Mouse (Mus musculus): ENCODE data around the gene Vmn2r100. TPM values are rescaled to one million over a fixed set of nuclear protein-coding genes. Genes with fewer than 3 reads are reported as not detected.

The Vmn2r100 gene
- not detected in 2 replicates for polyA plus RNA-seq (2016; fragmentation: Nextera tagmentation; extraction: Ambion mirVana)

DNA sequence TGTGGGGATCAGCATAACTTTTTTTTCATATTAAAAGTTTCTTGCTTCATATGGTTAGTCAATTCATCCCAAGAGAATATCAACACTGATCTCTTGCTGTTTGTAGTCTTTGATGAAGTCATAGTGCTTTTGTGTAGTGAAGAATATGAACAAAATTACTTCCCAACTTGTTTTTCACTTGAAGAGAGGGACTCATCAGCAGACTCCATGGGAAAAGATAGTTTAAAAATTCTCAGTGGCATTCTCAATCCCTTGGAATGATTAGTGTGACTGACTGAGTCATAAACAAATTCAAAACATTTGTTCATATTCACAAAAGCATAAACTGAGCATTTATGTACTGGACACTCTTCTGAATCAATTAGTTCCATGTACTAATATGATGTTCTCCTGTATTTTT is at the start of gene Vmn2r100:
Gene Vmn2r100 (plus strand): TSS at position 301 of the 400 bp plus-strand sequence.
- H3K4me3 ChIP-seq, result no peak within 1 kb of the TSS
- H3K4me1 ChIP-seq, result no peaks in the 10 kb centered on the region
- no peaks in the 10 kb centered on the region for H3K27me3 ChIP-seq (ENCODE audit: low read depth, poor library complexity, severe bottlenecking)
- no peak within 1 kb of the TSS for H3K27ac ChIP-seq (replicated peaks)
- no peak for DNase-seq (ENCODE audit: low spot score)
- H3K9me3 ChIP-seq (replicated peaks), result no peaks in the 10 kb centered on the region
- no peaks in the 10 kb centered on the region for H3K36me3 ChIP-seq

DNA sequence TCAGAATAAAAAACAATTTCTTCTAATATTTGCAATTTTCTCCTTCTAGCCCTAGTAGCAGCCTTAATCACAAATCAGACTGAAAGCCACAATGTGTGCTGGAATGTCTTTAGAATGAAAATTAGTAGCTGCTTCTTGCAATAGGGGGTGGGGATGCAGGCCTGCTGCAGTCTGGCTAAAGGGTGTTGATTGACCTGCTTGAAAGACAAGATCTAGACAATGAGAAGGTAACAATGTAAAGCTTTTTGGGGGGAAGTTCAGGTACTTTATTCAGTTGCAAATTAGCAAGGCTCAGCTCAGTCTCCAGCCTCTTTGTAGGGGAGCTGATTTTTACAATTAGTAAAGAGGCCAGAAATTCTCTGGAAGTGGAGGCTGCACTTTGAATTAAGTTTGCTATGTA is 21.7 kb upstream of the Vmn2r100 start:
- Histone ChIP-seq H3K36me3 (no peaks in the 10 kb centered on the region), H3K4me3 (no peak overlapping the region)
- no peak for DNase-seq (ENCODE audit: low spot score)

DNA sequence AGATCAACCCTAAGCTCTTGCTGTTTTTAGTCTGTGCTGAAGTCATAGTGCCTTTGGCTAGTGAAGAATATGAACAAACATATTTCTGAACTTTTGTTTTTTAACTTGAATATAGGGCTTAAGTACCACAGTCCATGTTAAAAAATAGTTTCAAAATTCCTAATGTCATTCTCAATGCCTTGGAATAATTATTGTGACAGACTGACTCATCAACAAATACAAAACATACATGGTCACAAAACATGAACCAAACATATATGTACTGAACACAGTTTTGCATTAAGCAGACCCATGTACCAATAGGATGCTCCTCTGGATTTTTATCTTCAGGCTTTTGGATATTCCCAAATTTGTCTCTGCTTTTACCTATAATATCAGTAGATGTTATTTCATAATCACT is 72.4 kb downstream of the Vmn2r100 start, which contains the start of gene Vmn2r101:
Gene Vmn2r101 (plus strand): TSS at position 301 of the 400 bp plus-strand sequence.
- no peaks in the 10 kb centered on the region for H3K36me3 ChIP-seq
- H3K27me3 ChIP-seq (ENCODE audit: low read depth, poor library complexity, severe bottlenecking), result no peaks in the 10 kb centered on the region
- no peak within 1 kb of the TSS for H3K27ac ChIP-seq (replicated peaks)
- H3K9me3 ChIP-seq (replicated peaks), result peaks cover 13% of the 10 kb centered on the region; the same call in 1 of the 2 replicates
- DNase-seq (ENCODE audit: low spot score), result no peak
- H3K4me1 ChIP-seq, result no peaks in the 10 kb centered on the region
- H3K4me3 ChIP-seq, result no peak within 1 kb of the TSS

More for the DNA sequence above, 21.7 kb upstream of the Vmn2r100 start:
- no peak overlapping the region for H3K27ac ChIP-seq (replicated peaks)
- H3K4me1 ChIP-seq, result no peaks in the 10 kb centered on the region
- peaks cover 40% of the 10 kb centered on the region for H3K9me3 ChIP-seq (replicated peaks)
- H3K27me3 ChIP-seq (ENCODE audit: low read depth, poor library complexity, severe bottlenecking), result no peaks in the 10 kb centered on the region

Other genes starting within 250 kb of the Vmn2r100 start
- gene Vmn2r99, start 142.8 kb upstream of the Vmn2r100 start, polyA plus RNA-seq (2016; fragmentation: Nextera tagmentation; extraction: Ambion mirVana), result not detected in 2 replicates
- gene Vmn2r101, start 72.5 kb downstream of the Vmn2r100 start, polyA plus RNA-seq (2016; fragmentation: Nextera tagmentation; extraction: Ambion mirVana), result not detected in 2 replicates
- not detected in 2 replicates for gene Vmn2r102, start 155.6 kb downstream of the Vmn2r100 start, polyA plus RNA-seq (2016; fragmentation: Nextera tagmentation; extraction: Ambion mirVana)

All from midbrain, embryonic 10.5 days (tissue).